Mouse (Mus musculus) bone marrow macrophage, adult 2 months (primary cell): ENCODE data around the gene Vsx2.

Experiments
- CTCF ChIP-seq: IDR thresholded peaks from 2 replicates; pipeline ENCODE4 v1.5.1; 2012; ENCODE audit warnings: low read depth, mild to moderate bottlenecking, low read length, moderate library complexity
- POLR2A ChIP-seq: IDR thresholded peaks from 2 replicates; pipeline ENCODE4 v1.6.1; 2012; ENCODE audit warnings: mild to moderate bottlenecking, low read depth, low read length, borderline replicate concordance

DNA sequence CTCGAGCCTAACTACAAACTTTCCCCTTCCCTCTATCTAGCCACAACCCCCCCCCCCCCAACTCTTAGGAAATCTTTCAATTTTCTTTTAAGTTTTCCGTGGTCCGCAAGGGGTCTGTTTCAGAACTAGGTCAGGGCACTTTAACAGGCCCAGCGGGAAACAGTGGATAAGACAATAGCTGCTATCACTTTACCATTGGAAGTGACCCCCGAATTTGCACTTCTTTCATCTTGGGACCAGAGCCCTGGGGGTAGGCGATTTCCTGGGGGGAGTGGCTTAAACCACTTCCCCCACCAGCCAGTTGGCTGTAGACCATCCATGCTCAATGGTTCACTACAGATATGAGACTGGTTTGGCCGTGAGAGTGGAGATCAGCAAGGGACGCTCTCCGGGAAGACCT is 71.1 kb downstream of the Vsx2 start, which contains the start of gene Vrtn:
- TF ChIP-seq POLR2A (no peak), CTCF (no peak)
